Mouse (Mus musculus): ENCODE results near the gene Mmp25.

The Mmp25 gene

GRCm38 (mm10) chr17:23664556-23665021, 19.5 kb upstream of the Mmp25 start:
- peak; percentile 73 for DNase-seq (ENCODE audit: low read depth)

DNA sequence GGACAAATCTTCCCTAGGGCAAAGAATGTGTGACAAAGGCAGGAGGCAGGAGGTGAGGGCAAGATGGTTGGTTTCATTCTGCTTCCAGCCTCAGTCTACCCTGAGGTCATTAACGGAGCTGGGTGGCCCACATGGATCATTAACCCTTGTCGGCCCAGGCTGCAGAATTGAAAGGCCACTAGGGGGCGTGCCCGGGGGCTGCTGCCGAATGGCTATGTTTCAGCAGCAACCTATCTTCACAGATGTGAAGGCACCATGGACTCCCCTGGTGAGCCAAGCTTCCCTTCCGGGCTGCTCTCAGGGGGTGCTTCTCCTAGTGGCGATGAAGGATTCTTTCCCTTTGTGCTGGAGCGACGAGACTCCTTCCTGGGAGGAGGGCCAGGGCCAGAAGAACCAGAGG, 16.4 kb upstream of the Mmp25 start:
- peak; percentile 55 for DNase-seq (ENCODE audit: low read depth)

DNA sequence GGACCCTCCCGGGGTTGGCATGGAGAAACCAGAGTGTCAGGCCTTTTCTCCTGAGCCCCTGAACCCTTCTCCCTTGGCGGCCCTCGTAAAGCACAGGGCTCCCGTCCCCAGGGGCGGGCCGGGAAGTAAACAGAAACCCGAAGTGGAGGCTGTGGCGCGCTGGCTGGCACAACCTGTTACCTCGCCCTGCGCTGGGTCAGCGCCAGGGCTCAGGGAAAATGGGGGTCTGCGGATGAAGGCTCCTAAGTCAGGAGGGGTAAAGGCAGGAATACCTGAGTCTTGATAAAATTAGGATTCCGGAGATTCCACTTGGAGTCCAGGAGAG, 15.8 kb upstream of the Mmp25 start:
- DNase-seq (ENCODE audit: low read depth), result no peak

DNA sequence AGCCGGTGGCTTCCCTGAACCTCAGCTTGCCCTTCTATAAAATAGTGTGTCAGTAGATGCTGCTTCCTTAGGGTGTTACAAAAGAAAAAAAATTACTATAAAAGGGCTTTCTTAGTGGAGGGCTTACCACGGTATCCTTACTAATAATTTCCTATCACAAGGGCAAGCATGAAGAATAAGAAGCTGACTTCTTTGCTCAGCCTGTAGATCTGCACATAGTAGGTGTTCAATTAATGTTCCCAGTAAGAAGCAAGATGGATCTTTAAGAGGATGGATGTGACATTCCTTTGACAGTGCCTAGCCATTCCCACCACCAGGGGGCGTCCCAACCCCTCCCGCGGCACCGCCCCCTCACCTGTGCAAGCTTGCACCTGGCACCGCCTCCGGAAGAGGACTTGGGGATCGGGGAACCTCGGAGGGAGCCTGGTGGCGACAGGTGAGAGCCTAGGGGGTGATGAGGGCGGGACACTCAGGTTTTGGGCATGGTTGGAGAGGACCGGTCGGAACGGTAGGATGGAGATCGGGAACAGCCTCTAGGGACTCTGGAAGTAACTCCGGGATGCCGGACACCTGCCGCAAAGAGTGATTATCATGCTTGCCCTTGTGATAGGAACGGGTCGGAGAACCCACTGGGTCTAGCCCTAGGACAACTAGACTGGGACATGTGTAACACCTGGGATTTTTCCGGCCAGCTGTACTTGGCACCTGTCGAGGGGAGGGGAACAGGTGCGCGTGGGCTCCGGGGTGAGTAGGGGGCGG, 15.2 kb upstream of the Mmp25 start, which contains the start of gene Bicdl2:
Bicdl2 (plus strand) TSS at position 390 of the 759 bp plus-strand sequence.
- DNase-seq (ENCODE audit: low read depth), result peak; percentile 72

DNA sequence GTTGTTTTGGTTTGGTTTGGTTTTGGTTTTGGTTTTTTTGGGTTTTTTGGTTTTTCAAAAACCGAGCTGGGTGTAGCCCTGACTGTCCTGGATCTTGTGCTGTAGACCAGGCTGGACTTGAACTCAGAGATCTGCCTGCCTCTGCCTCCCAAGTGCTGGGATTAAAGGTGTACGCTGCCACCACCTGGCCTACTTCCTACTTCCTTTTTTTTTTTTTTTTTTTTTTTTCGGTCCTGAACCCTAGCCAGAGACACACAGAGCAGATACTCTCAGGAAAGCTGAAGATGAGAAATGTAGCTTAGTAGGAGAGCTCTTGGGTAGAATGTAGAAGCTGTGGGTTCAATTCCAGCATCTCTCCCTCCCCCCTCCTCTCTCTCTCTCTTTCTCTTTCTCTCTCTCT, 13.4 kb upstream of the Mmp25 start:
- no peak for DNase-seq (ENCODE audit: low read depth)

DNA sequence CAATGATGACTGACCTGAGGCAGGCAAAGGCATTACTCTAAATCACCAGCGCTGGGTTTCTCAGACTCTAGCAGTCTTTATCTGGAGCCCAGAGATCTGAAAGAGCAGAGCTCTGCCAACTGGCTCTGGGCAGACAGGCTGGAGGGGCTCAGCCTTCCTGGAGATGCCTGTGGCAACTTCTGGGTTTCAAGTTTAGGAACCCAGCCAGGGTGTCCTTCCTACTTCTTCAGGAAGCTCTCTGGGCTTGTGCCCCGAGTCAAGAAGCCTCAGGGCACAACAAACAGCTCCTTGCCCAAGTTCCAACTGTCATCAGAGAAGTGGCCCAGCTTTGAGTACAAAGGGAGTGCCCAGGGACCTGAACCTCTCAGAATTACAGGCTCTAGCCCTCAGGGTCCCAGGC, 9.3 kb upstream of the Mmp25 start:
- no peak for DNase-seq (ENCODE audit: low read depth)

DNA sequence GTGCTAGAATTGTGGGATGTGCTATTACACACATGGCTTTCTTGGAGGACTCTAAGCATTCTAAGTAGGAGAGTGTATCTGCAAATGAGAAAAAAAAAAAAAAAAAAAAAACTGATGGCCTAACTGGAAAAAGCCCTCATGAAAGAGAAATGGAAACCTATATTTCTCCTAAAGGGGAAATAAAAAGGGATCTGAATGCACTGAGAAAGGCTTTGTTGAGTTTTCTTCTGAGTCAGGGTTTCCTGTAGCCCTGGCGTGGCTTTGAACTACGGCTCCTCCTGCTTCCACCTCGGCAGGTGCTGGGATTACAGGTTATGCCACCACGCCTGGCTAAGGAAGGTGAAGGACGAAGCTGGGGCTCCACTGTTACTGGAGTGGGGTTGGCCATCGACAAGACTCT, 8.9 kb upstream of the Mmp25 start:
- no peak for DNase-seq (ENCODE audit: low read depth)

GRCm38 (mm10) chr17:23653324-23653723, 8.2 kb upstream of the Mmp25 start:
- no peak for DNase-seq (ENCODE audit: low read depth)

DNA sequence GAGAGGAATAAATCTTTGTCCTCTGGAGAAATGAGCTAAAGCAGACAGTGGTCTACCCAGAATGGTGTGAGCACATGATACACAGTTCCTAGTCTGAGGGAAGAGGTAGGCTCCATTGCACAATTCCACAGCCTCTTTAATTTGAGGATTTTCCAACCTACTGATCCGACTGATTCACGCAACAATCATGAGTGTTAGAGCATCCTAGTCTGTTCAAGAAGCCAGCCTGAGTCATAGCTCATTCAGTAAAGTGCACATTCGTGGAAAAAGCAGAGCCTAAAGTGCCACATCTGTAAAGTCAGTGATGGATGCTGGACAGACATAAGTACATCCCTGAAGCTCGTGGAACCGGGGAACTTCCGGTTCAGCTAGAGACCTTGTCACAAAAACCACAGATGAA, 6.3 kb upstream of the Mmp25 start:
- no peak for DNase-seq (ENCODE audit: low read depth)

DNA sequence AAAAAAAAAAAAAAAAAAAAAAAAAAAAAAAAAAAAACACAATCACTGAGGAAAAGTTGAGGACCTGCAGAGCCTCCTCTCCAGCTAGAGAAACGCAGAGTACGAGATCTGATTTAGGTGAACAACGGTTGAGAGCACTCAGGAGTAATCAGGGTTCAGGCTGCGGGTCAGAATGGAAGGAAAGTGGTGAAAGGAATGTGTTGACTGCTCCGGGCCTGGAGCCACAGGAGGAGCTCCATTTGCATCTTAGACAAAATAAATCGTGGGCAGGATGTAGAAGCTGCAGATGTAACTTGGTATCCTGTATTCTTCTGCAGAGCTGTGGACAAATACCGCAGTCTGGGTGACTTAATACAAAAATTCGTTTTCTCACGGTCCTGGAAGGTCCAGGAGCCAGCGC, 817 bp upstream of the Mmp25 start:
- no peak for DNase-seq (ENCODE audit: low read depth)

DNA sequence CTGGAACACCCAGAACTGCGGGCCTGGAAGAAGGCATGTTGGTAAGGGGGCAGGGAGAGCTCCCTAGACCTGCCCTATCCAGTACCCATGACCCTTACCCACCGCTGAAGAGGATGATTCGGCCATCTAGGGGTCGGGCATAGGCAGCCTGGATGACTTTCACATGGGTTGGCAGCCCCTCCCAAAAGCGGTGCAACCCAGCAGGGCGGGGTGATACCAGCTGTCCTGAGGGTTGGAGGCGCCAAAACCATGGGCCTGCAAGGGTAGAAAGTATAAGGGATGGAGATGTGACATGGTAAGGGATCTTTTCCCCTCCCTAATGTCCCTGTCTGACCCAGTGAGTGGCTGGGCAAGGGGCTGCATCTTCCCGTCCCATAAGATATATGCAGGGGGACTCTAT, 13.8 kb downstream of the Mmp25 start:
- DNase-seq (ENCODE audit: low read depth), result no peak

DNA sequence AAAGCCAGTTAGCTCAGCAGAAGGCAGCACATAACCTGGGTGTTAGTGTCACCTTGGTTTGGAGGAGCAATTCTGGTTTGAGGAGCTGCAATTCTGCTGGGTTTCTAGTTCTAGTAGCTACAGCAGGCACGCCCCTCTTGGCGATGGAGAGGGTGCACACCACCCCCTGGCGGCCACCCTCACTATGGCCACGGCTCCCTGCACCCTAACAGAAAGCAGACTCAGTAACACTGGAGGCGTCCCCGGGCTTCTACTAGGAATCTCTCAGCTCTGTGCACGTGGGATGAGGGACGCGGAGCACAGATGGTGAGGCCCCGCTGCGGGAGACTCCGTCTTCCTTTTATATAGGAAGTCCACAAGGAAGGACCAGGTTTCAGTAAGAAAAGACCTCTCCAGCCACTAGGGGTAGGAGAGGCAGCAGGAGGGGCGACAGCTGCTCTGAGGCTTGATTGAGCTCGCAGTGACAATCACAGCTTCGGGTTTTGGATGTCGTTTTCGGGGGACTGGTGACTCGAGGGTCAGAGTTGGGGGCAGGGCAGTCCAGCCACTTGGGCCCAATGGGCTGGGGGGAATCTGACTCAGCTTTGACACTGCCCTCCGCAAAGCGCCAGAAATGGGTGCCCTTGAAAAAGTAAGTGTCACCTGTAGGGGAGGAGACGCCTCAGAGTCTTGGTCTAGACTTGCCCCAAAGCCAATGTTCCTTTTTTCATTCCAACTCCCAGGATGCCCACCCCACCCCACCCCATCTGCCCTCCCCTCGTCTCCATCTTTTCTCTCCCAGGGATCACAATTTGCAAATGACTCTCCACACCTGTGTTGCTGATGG, 14.7 kb downstream of the Mmp25 start:
- DNase-seq (ENCODE audit: low read depth), result peak; percentile 92

GRCm38 (mm10) chr17:23627813-23628212, 17.3 kb downstream of the Mmp25 start:
- no peak for DNase-seq (ENCODE audit: low read depth)

DNA sequence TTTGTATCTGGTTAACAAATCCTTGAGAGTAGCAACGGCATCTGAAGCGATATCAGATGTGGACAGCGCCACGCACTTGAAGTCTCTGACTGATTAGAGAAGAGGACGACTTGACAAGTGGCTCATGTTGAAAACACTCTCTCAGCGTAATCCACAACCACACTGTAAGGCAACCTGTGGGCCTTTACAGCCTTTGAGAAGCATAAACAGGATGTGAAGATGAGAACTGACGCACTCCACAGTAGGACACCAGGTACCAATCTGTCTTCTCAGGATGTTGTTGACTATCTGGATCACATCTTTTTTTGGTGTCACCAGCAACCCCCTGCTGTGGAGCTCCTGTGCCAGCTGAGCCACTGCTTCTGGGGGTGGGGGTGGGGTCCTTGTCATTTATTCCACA, 24.7 kb downstream of the Mmp25 start:
- peak; percentile 94 for DNase-seq (ENCODE audit: low read depth)

DNA sequence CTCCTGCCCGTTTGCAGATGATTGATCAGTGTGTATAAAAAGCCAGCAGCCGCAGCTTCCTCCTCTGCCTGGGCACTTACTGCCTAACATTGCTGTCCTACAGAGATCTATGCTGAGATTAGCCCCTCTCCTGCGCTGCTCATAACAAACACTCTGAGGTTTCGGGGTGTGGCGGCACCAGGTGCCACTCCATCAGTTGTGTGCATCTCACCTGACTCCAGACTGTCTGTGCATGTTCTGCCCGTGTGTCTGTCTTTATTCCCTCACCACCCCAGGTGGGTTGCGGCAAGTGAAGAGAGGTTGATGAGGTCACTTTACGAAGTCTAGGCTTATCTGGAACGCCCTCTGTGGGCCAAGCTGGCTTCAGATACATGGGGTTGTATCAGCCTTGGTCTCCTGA, 28.0 kb downstream of the Mmp25 start:
- peak; percentile 84 for DNase-seq (ENCODE audit: low read depth)

DNA sequence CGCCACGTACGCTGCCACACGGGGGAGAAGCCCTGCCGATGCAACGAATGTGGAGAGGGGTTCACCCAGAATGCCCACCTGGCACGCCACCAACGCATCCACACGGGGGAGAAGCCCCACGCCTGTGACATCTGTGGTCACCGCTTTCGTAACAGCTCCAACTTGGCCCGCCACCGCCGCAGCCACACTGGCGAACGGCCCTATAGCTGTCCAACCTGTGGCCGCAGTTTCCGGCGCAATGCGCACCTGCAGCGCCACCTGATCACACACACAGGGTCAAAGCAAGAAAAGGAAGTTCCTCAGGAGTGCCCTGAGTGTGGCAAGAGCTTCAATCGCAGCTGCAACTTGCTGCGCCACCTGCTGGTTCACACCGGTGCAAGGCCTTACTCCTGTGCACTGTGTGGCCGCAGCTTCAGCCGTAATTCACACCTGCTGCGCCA, 34.7 kb downstream of the Mmp25 start:
- DNase-seq (ENCODE audit: low read depth), result peak; percentile 94

GRCm38 (mm10) chr17:23609612-23610011, 35.5 kb downstream of the Mmp25 start:
- DNase-seq (ENCODE audit: low read depth), result no peak

DNA sequence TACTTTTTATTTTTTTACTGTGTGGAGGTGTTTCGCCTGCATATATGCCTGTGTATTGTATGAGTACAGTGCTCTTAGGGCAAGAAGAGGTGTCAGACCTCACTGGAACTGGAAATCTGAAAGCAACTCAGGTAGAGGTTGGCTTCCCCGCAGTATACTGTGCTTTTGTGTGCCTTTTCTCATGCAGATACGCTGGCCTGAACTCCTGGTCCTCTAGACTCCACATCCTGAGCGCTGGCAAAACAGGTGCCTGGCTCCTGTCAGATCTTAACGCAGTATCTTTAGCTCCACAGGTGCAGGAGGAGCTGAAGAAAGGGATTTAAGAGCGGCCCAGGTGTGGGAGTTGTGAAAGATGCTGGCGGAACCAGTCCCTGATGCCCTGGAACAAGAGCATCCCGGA, 39.9 kb downstream of the Mmp25 start:
- no peak for DNase-seq (ENCODE audit: low read depth)

GRCm38 (mm10) chr17:23604394-23604793, 40.7 kb downstream of the Mmp25 start:
- no peak for DNase-seq (ENCODE audit: low read depth)

DNA sequence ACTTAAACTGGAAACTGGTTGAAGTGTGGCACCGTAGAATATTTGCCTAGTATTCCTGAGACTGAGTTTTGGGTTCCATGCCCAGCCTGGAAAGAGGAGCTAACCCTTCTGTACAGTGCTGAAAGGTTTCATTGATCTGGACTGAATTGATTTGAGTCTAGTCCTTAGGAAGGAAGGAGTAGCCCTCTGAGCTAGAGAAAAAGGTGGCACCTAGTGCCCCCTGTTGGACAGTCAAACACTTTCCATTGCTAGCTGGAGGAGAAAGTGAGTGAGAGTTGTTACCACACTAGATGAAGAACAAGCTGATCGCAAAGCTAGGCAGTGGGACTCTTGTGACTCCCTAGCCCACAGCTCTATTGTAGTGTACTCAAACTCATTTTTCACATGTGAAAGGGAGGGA, 41.5 kb downstream of the Mmp25 start:
- peak; percentile 81 for DNase-seq (ENCODE audit: low read depth)

GRCm38 (mm10) chr17:23603077-23603476, 42.0 kb downstream of the Mmp25 start:
- DNase-seq (ENCODE audit: low read depth), result no peak

GRCm38 (mm10) chr17:23601836-23602585, 43.1 kb downstream of the Mmp25 start:
- no peak for DNase-seq (ENCODE audit: low read depth)
